8 mouse cellular contexts compared by ENCODE assay signal in the genomic region with DNA sequence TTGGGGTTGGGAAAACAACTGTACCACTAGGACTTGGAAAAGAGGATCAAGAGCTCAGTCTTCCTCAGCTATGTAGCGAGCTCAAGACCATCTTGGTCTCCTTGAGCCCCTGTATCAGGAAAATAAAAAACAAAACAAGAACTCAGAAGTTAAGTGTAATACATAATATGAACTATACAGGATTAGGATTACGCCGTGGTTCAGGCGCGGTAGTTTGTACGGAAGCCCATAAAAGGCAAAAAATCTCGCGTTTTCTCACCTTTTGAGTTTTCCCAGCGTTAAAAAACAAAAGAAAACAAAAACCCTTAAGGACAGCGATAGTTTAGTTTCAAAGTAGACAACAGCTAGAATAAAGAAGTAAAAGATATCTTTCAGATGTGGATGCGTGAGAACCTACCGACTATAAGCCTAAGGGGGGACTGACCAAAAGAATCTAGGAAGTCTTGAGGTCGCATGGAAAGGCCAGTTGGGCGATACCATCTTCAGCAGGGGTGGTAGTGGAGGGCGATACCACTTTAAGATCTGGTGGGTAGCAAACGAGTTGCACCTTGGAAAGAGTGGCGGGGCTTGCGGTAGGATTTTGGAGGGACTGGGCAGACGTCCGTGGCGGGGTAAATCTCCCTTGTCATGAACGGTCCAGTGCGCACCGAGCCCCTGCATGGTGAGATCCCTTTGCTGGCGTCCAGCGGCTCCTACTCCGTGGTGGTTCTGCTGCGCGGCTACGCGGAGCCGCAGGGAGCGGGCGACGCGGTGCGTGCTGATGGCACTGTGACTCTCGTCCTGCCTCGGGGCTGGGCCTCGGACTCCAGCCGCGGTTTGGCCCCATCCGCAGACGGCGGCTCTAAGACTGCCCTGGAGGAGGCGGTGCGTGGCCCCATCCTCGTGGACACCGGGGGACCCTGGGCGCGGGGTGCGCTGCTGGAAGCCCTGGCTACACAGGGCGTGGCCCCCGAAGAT. TPM values are rescaled to one million over a fixed set of nuclear protein-coding genes. Genes with fewer than 3 reads are reported as not detected.
A peak's percentile ranks its signal among the peaks of the same experiment; 100 is the strongest.
DNase-seq lines count a peak whose midpoint lies in the region; ATAC-seq and TF ChIP-seq lines count a peak whose summit lies in the region.

TSS of gene Mblac1 (plus strand) at position 544 of the 957 bp plus-strand sequence.

- H3K27ac ChIP-seq in embryonic facial prominence, embryonic 11.5 days (replicated peaks; ENCODE audit: low read depth, low read length) = peak within 1 kb of the TSS; percentile 31; the same call in 1 of the 2 replicates
- peak within 1 kb of the TSS; percentile 26; the same call in 1 of the 2 replicates for H3K27ac ChIP-seq in kidney, adult 2 months (ENCODE audit: insufficient read depth, low read depth, low read length)
- peak within 1 kb of the TSS; percentile 85 for H3K27ac ChIP-seq in limb, embryonic 14.5 days (replicated peaks; ENCODE audit: low read depth, low read length)
- H3K27ac ChIP-seq in midbrain, postnatal 0 days (ENCODE audit: low read depth, low read length) = peak within 1 kb of the TSS; percentile 92

- peaks cover 4% of the 10 kb centered on the region; the same call in 1 of the 2 replicates for H3K36me3 ChIP-seq in embryonic facial prominence, embryonic 11.5 days (replicated peaks; ENCODE audit: control insufficient read depth, insufficient read depth, low read depth, low read length)
- H3K36me3 ChIP-seq in kidney, adult 2 months (ENCODE audit: control insufficient read depth, insufficient read depth, low read length) = no peaks in the 10 kb centered on the region
- H3K36me3 ChIP-seq in limb, embryonic 14.5 days (ENCODE audit: control insufficient read depth, insufficient read depth, low read length) = peaks cover 30% of the 10 kb centered on the region
- H3K36me3 ChIP-seq in midbrain, postnatal 0 days (ENCODE audit: insufficient read depth, low read length) = peaks cover 18% of the 10 kb centered on the region; the same call in 1 of the 2 replicates

- H3K4me1 ChIP-seq in embryonic facial prominence, embryonic 11.5 days (ENCODE audit: control insufficient read depth, insufficient read depth, low read length) = no peaks in the 10 kb centered on the region
- H3K4me1 ChIP-seq in kidney, adult 2 months (ENCODE audit: control insufficient read depth, insufficient read depth, low read length) = no peaks in the 10 kb centered on the region; the same call in 1 of the 2 replicates
- peaks cover 11% of the 10 kb centered on the region; the same call in 1 of the 2 replicates for H3K4me1 ChIP-seq in limb, embryonic 14.5 days (ENCODE audit: control insufficient read depth, insufficient read depth, low read length)
- H3K4me1 ChIP-seq in midbrain, postnatal 0 days (ENCODE audit: insufficient read depth, low read length) = peaks cover 3% of the 10 kb centered on the region; the same call in 1 of the 2 replicates

- DNase-seq in layer of hippocampus, adult 11-12 months (ENCODE audit: low spot score) = peak; percentile 86
- no peak for DNase-seq in layer of hippocampus, adult 9-10 months (ENCODE audit: low spot score)
- peak; percentile 86 for DNase-seq in embryonic facial prominence, embryonic 11.5 days (ENCODE audit: low spot score)
- peak; percentile 90 to 94 for DNase-seq in heart, adult 18-20 months
- DNase-seq in kidney, adult 2 months = peak; percentile 93
- peak; percentile 86 for DNase-seq in limb, embryonic 14.5 days (ENCODE audit: low spot score)
- DNase-seq in midbrain, postnatal 0 days (ENCODE audit: low spot score) = peak; percentile 88
- peak; percentile 71 to 72 for DNase-seq in spleen, postnatal 14 days (ENCODE audit: low spot score in 2 of 2)

- WGBS in embryonic facial prominence, embryonic 11.5 days = 9% methylated on average over 54 of the region's 54 CpGs
- 6% methylated on average over 54 of the region's 54 CpGs for WGBS in kidney, adult 2 months
- WGBS in limb, embryonic 14.5 days = 7% methylated on average over 44 of the region's 54 CpGs
- WGBS in midbrain, postnatal 0 days = 6% methylated on average over 54 of the region's 54 CpGs

- TF ChIP-seq POLR2A in kidney, adult 2 months (IDR thresholded peaks at IDR 0.05; ENCODE audit: low read depth, low read length) = no peak
- TF ChIP-seq POLR2A in limb, embryonic 14.5 days (IDR thresholded peaks at IDR 0.05; ENCODE audit: borderline replicate concordance, extremely low read depth, insufficient read depth, insufficient read length) = no peak

- H3K4me3 ChIP-seq in embryonic facial prominence, embryonic 11.5 days (ENCODE audit: low read depth, low read length) = peak within 1 kb of the TSS; percentile 68
- H3K4me3 ChIP-seq in kidney, adult 2 months (ENCODE audit: insufficient read depth, low read depth, low read length) = peak within 1 kb of the TSS; percentile 88
- H3K4me3 ChIP-seq in limb, embryonic 14.5 days (replicated peaks; ENCODE audit: low read length) = peak within 1 kb of the TSS; percentile 74
- peak within 1 kb of the TSS; percentile 76 for H3K4me3 ChIP-seq in midbrain, postnatal 0 days (ENCODE audit: low read depth, low read length)

- peak within 1 kb of the TSS; percentile 89 for H3K9ac ChIP-seq in embryonic facial prominence, embryonic 11.5 days (replicated peaks; ENCODE audit: low read length)
- H3K9ac ChIP-seq in limb, embryonic 14.5 days (ENCODE audit: low read depth, low read length, severe bottlenecking) = peak within 1 kb of the TSS; percentile 91
- peak within 1 kb of the TSS; percentile 86 for H3K9ac ChIP-seq in midbrain, postnatal 0 days (replicated peaks; ENCODE audit: low read length, poor library complexity, severe bottlenecking)

- ATAC-seq in embryonic facial prominence, embryonic 11.5 days (replicated peaks; ENCODE audit: insufficient number of reproducible peaks, low FRiP score, low TSS enrichment, low read depth) = peak; percentile 82
- ATAC-seq in limb, embryonic 14.5 days (ENCODE audit: low FRiP score, low read depth) = peak; percentile 76
- ATAC-seq in midbrain, postnatal 0 days (ENCODE audit: low FRiP score) = peak; percentile 81

- H3K9me3 ChIP-seq in embryonic facial prominence, embryonic 11.5 days (replicated peaks; ENCODE audit: control insufficient read depth, low read length) = no peaks in the 10 kb centered on the region
- H3K9me3 ChIP-seq in limb, embryonic 14.5 days (ENCODE audit: control insufficient read depth, low read length) = no peaks in the 10 kb centered on the region
- H3K9me3 ChIP-seq in midbrain, postnatal 0 days (ENCODE audit: low read length) = no peaks in the 10 kb centered on the region

- peak within 1 kb of the TSS; percentile 96 for H3K4me2 ChIP-seq in embryonic facial prominence, embryonic 11.5 days (ENCODE audit: low read depth, low read length)
- H3K4me2 ChIP-seq in limb, embryonic 14.5 days (replicated peaks; ENCODE audit: low read depth, low read length, severe bottlenecking) = peak within 1 kb of the TSS; percentile 92
- peak within 1 kb of the TSS; percentile 95 for H3K4me2 ChIP-seq in midbrain, postnatal 0 days (ENCODE audit: low read depth, low read length, poor library complexity, severe bottlenecking)

- H3K27me3 ChIP-seq in embryonic facial prominence, embryonic 11.5 days (ENCODE audit: control insufficient read depth, insufficient read depth, low read length) = no peaks in the 10 kb centered on the region
- H3K27me3 ChIP-seq in kidney, adult 2 months (replicated peaks; ENCODE audit: control insufficient read depth, insufficient read depth, low read length) = no peaks in the 10 kb centered on the region
- H3K27me3 ChIP-seq in limb, embryonic 14.5 days (ENCODE audit: control insufficient read depth, insufficient read depth, low read length) = no peaks in the 10 kb centered on the region
- H3K27me3 ChIP-seq in midbrain, postnatal 0 days (ENCODE audit: insufficient read depth, low read length) = no peaks in the 10 kb centered on the region

- TF ChIP-seq CTCF in kidney, adult 2 months (conservative IDR thresholded peaks at IDR 0.05; ENCODE audit: insufficient read depth, insufficient read length, low read depth, low read length) = no peak
- TF ChIP-seq CTCF in midbrain, postnatal 0 days (IDR thresholded peaks at IDR 0.05) = no peak; the same call in 1 of the 2 replicates

RNA-seq across cellular contexts. Expression of gene Mblac1, which starts in this region (rescaled TPM):
- polyA plus RNA-seq in embryonic facial prominence, embryonic 11.5 days (2014; fragmentation: Nextera tagmentation; extraction: Ambion mirVana) = 8.1 and 8.6 TPM in 2 replicates
- 1 to 10 TPM; 1.9 to 2.8 TPM for total RNA-seq in heart, adult 18-20 months (2021)
- polyA plus RNA-seq in kidney, adult 2 months (2012; rRNA removed) = 3.6 and 4.4 TPM in 2 replicates
- polyA plus RNA-seq in limb, embryonic 14.5 days (2012; rRNA removed) = 6.9 and 7.5 TPM in 2 replicates
- 8.3 and 8.8 TPM in 2 replicates for polyA plus RNA-seq in limb, embryonic 14.5 days (2014; fragmentation: Nextera tagmentation; extraction: Ambion mirVana)
- 15.6 and 16.2 TPM in 2 replicates for total RNA-seq in midbrain, postnatal 0 days (2014; rRNA removed)
- polyA plus RNA-seq in midbrain, postnatal 0 days (2015; fragmentation: Nextera tagmentation; extraction: Ambion mirVana) = 11.2 and 11.9 TPM in 2 replicates

Comparison
In these comparisons a context has a peak if more than half of its experiments do, and no peak if none do; other contexts are left out.
1. H3K27ac ChIP-seq: peak in every context shown above with its lines; median percentile 92 in midbrain, postnatal 0 days; 85 in limb, embryonic 14.5 days; 31 in embryonic facial prominence, embryonic 11.5 days; 26 in kidney, adult 2 months.